Mouse (Mus musculus) limb, embryonic 11.5 days (tissue): ENCODE data around the gene Tex261. TPM values are rescaled to one million over a fixed set of nuclear protein-coding genes. Genes with fewer than 3 reads are reported as not detected.
A peak's percentile ranks its signal among the peaks of the same experiment; 100 is the strongest.
"Not testable (repeated sequence)": the region's sequence is repeated elsewhere in the genome, so short reads cannot be mapped to it uniquely, and the experiment has no call there.

Experiments
- ATAC-seq: fragments of 200-750 bp; cut with Nextera tagmentation; 2 replicates; pipeline ENCODE4 v1.8.0; 2017; ENCODE audit warnings: low read depth; ENCODE audit not compliant: insufficient number of reproducible peaks, low FRiP score, low TSS enrichment
- DNase-seq: peaks from one replicate; pipeline ENCODE4 v3.0.0-alpha.2; 2015; ENCODE audit warnings: low spot score
- H3K27ac ChIP-seq: fragments of 300-500 bp; sonication (generic); replicated peaks from 2 replicates; pipeline ENCODE4 v1.5.1; 2014; ENCODE audit warnings: low read depth, mild to moderate bottlenecking, low read length
- H3K27me3 ChIP-seq: fragments of 300-500 bp; sonication (generic); 2 replicates; pipeline ENCODE4 v1.6.1; 2014; ENCODE audit warnings: mild to moderate bottlenecking, low read length, mixed read lengths; ENCODE audit not compliant: control insufficient read depth, insufficient read depth
- H3K36me3 ChIP-seq: fragments of 300-500 bp; sonication (generic); 2 replicates; pipeline ENCODE4 v1.6.1; 2014; ENCODE audit warnings: mild to moderate bottlenecking, low read length, moderate library complexity, mixed read lengths; ENCODE audit not compliant: control insufficient read depth, insufficient read depth
- H3K4me1 ChIP-seq: fragments of 300-500 bp; sonication (generic); 2 replicates; pipeline ENCODE4 v1.6.1; 2014; ENCODE audit warnings: low read length, mixed read lengths; ENCODE audit not compliant: control insufficient read depth, insufficient read depth
- H3K4me2 ChIP-seq: fragments of 300-500 bp; sonication (generic); 2 replicates; pipeline ENCODE4 v1.6.1; 2014; ENCODE audit warnings: low read depth, mild to moderate bottlenecking, moderate library complexity; ENCODE audit not compliant: severe bottlenecking
- H3K4me3 ChIP-seq: fragments of 300-500 bp; sonication (generic); 2 replicates; pipeline ENCODE4 v1.5.1; 2014; ENCODE audit warnings: low read depth, low read length
- H3K9ac ChIP-seq: fragments of 300-500 bp; sonication (generic); 2 replicates; pipeline ENCODE4 v1.6.1; 2014; ENCODE audit warnings: mild to moderate bottlenecking, low read length
- H3K9me3 ChIP-seq: fragments of 300-500 bp; sonication (generic); 2 replicates; pipeline ENCODE4 v1.6.1; 2016; ENCODE audit warnings: low read length; ENCODE audit not compliant: control insufficient read depth
- WGBS: fragments of 180-500 bp; shearing (Covaris S2); extraction: QIAGEN DNeasy Blood & Tissue Kit; methylation state at CpG from one replicate; pipeline ENCODE4 v1.1.7; 2014; 5-methylcytosine and 5-hydroxymethylcytosine counted together
- polyA plus RNA-seq: library from polyadenylated mRNA; unstranded; fragments of >200 nt; fragmentation: Nextera tagmentation; extraction: Ambion mirVana; gene quantifications from 2 replicates; pipeline ENCODE4 v1.2.1, GENCODE M21; 2014

The Tex261 gene
- polyA plus RNA-seq, 1 experiment from 2014 or later: 62.2 TPM

GRCm38 (mm10) chr6:83795492-83795900 lies 19.9 kb upstream of the Tex261 start:
- no peaks in the 10 kb centered on the region for H3K27me3 ChIP-seq
- WGBS: 17% methylated on average over 13 of the region's 13 CpGs
- peak overlapping the region; percentile 89 for H3K4me2 ChIP-seq
- peak overlapping the region; percentile 63 for H3K4me3 ChIP-seq
- ATAC-seq: no peak
- peak overlapping the region; percentile 50 for H3K9ac ChIP-seq
- peak overlapping the region; percentile 78; the same call in 1 of the 2 replicates for H3K27ac ChIP-seq
- no peak for DNase-seq
- 0 out of 2 replicates have a peak, but pooled peaks cover 3% of the 10 kb centered on the region for H3K4me1 ChIP-seq
- no peaks in the 10 kb centered on the region for H3K9me3 ChIP-seq
- no peaks in the 10 kb centered on the region for H3K36me3 ChIP-seq

GRCm38 (mm10) chr6:83794760-83795296 lies 19.2 kb upstream of the Tex261 start, which contains the start of gene Nagk:
TSS of gene Nagk (plus strand) at chr6:83794982.
- peak within 1 kb of the TSS; percentile 89 for H3K4me2 ChIP-seq

GRCm38 (mm10) chr6:83791251-83791890 lies 15.8 kb upstream of the Tex261 start:
- Histone ChIP-seq H3K36me3 (no peaks in the 10 kb centered on the region), H3K4me1 (0 out of 2 replicates have a peak, but pooled peaks cover 3% of the 10 kb centered on the region), H3K27ac (no peak overlapping the region), H3K9me3 (no peaks in the 10 kb centered on the region), H3K27me3 (no peaks in the 10 kb centered on the region), H3K9ac (no peak overlapping the region), H3K4me2 (no peak overlapping the region), H3K4me3 (no peak overlapping the region)
- DNase-seq (no peak), ATAC-seq (no peak)
- 78% methylated on average over 4 of the region's 4 CpGs for WGBS

More at GRCm38 (mm10) chr6:83794760-83795296, 19.2 kb upstream of the Tex261 start, which contains the start of gene Nagk:
- Histone ChIP-seq H3K36me3 (no peaks in the 10 kb centered on the region), H3K27ac (peak within 1 kb of the TSS; percentile 78; the same call in 1 of the 2 replicates), H3K4me1 (0 out of 2 replicates have a peak, but pooled peaks cover 3% of the 10 kb centered on the region), H3K4me3 (peak within 1 kb of the TSS; percentile 63), H3K27me3 (no peaks in the 10 kb centered on the region), H3K9me3 (no peaks in the 10 kb centered on the region), H3K9ac (peak within 1 kb of the TSS; percentile 50)
- DNase-seq: peak; percentile 91
- ATAC-seq: peak; percentile 96
- WGBS: under 1% methylated on average over 43 of the region's 43 CpGs

- not testable (repeated sequence) for H3K27me3 ChIP-seq, H3K9me3 ChIP-seq, H3K4me2 ChIP-seq, H3K36me3 ChIP-seq, DNase-seq, H3K27ac ChIP-seq, H3K9ac ChIP-seq, H3K4me3 ChIP-seq, H3K4me1 ChIP-seq, ATAC-seq
- WGBS: 83% methylated on average over 5 of the region's 5 CpGs
Observed at GRCm38 (mm10) chr6:83790533-83790932, 14.9 kb upstream of the Tex261 start.

GRCm38 (mm10) chr6:83788554-83788953 lies 12.9 kb upstream of the Tex261 start:
- Histone ChIP-seq H3K36me3 (no peaks in the 10 kb centered on the region), H3K27me3 (no peaks in the 10 kb centered on the region), H3K9me3 (no peaks in the 10 kb centered on the region), H3K4me3 (no peak overlapping the region), H3K4me1 (0 out of 2 replicates have a peak, but pooled peaks cover 3% of the 10 kb centered on the region), H3K9ac (no peak overlapping the region), H3K4me2 (no peak overlapping the region), H3K27ac (no peak overlapping the region)
- DNase-seq: no peak
- no peak for ATAC-seq
- WGBS: 74% methylated on average over 7 of the region's 7 CpGs

- ATAC-seq: no peak
- 81% methylated on average over 3 of the region's 3 CpGs for WGBS
Observed at GRCm38 (mm10) chr6:83786426-83786825, 10.8 kb upstream of the Tex261 start.

GRCm38 (mm10) chr6:83779026-83779425 lies 3.4 kb upstream of the Tex261 start:
- DNase-seq (peak; percentile 54), ATAC-seq (no peak)
- Histone ChIP-seq H3K36me3 (no peaks in the 10 kb centered on the region), H3K4me1 (peaks cover 9% of the 10 kb centered on the region), H3K9ac (no peak overlapping the region), H3K4me3 (no peak overlapping the region), H3K9me3 (no peaks in the 10 kb centered on the region), H3K4me2 (no peak overlapping the region), H3K27me3 (no peaks in the 10 kb centered on the region), H3K27ac (no peak overlapping the region)
- WGBS: 8% methylated on average over 5 of the region's 5 CpGs

More at GRCm38 (mm10) chr6:83786426-83786825, 10.8 kb upstream of the Tex261 start:
- no peak overlapping the region for H3K27ac ChIP-seq
- H3K4me3 ChIP-seq: no peak overlapping the region
- H3K36me3 ChIP-seq: no peaks in the 10 kb centered on the region
- no peaks in the 10 kb centered on the region for H3K27me3 ChIP-seq
- no peak overlapping the region for H3K4me2 ChIP-seq
- H3K9ac ChIP-seq: no peak overlapping the region
- no peaks in the 10 kb centered on the region for H3K9me3 ChIP-seq
- no peak for DNase-seq
- H3K4me1 ChIP-seq: 0 out of 2 replicates have a peak, but pooled peaks cover under 1% of the 10 kb centered on the region

- H3K4me2 ChIP-seq: no peak overlapping the region
- H3K4me3 ChIP-seq: no peak overlapping the region
- WGBS: 77% methylated on average over 7 of the region's 7 CpGs
Observed at GRCm38 (mm10) chr6:83778306-83778705, 2.7 kb upstream of the Tex261 start.

More at GRCm38 (mm10) chr6:83778306-83778705, 2.7 kb upstream of the Tex261 start:
- no peak overlapping the region for H3K9ac ChIP-seq
- no peaks in the 10 kb centered on the region for H3K27me3 ChIP-seq
- H3K9me3 ChIP-seq: no peaks in the 10 kb centered on the region
- no peaks in the 10 kb centered on the region for H3K36me3 ChIP-seq
- H3K27ac ChIP-seq: no peak overlapping the region
- DNase-seq (no peak), ATAC-seq (no peak)
- peaks cover 9% of the 10 kb centered on the region for H3K4me1 ChIP-seq
